Mouse (Mus musculus) urinary bladder, adult 2 months (tissue): ENCODE measurements around the gene Rab11fip5. TPM values are rescaled to one million over a fixed set of nuclear protein-coding genes. Genes with fewer than 3 reads are reported as not detected.

Source experiments
- DNase-seq: peaks from one replicate; pipeline ENCODE4 v3.0.0; 2022; ENCODE audit warnings: low spot score
- polyA plus RNA-seq: library from polyadenylated mRNA; depleted of rRNA; stranded (reverse); fragments of >200 nt; gene quantifications from 2 replicates; pipeline ENCODE4 v1.2.3, GENCODE M21; 2012; rRNA removed

The Rab11fip5 gene
- polyA plus RNA-seq, 1 experiment, result 58.1 TPM

DNA sequence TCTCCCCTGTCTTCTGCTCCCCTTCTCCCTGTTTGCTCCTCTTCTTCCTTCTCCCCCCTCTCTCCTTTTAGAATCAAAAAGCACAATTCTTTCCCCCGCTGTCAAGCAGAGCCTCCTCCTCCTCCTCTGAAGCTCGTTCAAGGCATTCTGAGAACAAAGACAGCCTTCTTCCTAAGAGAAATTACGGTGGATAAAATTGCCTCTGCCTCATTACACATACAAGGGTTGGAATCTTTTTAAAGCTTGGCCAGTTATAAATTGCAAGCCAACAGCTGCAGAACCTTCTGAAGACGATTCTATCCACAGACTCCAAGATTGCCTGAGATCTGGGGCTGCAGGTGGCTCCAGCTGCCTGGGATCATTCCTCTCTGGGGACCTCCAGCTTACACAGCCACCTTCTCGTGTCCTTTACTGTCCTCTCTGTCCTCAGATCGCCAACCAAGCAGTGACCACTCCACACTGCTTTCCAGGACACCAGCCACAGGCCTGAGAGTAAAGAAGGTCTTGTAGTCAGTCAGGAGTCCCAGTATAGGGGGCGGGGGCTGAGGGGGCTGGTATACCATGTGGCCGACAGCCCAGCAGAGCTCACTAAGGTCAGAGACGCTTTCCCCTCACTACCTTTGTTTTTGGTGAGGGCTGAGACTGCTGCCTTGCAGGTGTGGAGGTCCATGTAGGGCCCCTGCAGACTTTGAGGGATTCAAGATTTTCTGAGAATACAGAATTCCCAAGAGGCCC lies 60.2 kb downstream of the Rab11fip5 start:
- no peak for DNase-seq

GRCm38 (mm10) chr6:85307894-85308293 lies 66.5 kb downstream of the Rab11fip5 start:
- no peak for DNase-seq

DNA sequence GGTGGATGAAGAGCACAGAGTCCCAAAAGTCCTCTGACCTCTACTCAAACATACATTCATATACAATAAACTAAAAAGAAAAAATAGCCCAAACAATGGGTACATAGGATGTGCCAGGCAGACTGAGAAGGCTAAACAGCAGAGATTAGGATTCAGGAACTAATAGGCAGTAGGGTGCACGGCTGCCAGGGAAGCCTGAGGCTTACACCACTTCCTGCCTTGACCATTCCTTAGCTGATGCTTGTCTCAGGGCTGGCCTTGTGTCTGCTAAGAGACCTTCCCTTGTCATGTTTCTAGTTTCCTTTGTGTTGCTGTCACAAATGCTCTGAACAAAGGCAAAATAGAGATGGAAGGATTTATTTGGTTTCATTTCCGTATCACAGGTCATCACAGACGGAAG lies 68.1 kb downstream of the Rab11fip5 start:
- DNase-seq, result no peak

DNA sequence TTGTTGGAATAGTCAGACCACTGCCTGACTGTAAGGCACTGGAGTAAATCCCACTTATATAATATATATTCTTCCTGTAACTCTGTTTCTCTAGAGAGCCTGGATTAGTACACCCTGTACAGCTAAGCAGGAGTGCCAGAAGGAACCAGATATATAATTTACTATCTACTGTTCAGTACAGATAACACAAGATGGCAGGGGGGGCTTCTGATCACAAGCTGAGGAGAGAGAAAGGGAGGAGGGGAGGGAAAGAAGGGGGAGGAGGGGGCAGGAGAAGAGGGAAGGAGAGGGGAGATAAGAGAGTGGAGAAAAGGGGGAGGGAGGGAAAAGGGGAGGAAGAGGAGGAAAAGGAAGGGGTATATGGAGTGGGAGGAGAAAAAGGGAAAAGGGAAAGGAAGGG lies 68.6 kb downstream of the Rab11fip5 start:
- no peak for DNase-seq

- DNase-seq, result no peak
Measured at GRCm38 (mm10) chr6:85304966-85305365, 69.5 kb downstream of the Rab11fip5 start.

DNA sequence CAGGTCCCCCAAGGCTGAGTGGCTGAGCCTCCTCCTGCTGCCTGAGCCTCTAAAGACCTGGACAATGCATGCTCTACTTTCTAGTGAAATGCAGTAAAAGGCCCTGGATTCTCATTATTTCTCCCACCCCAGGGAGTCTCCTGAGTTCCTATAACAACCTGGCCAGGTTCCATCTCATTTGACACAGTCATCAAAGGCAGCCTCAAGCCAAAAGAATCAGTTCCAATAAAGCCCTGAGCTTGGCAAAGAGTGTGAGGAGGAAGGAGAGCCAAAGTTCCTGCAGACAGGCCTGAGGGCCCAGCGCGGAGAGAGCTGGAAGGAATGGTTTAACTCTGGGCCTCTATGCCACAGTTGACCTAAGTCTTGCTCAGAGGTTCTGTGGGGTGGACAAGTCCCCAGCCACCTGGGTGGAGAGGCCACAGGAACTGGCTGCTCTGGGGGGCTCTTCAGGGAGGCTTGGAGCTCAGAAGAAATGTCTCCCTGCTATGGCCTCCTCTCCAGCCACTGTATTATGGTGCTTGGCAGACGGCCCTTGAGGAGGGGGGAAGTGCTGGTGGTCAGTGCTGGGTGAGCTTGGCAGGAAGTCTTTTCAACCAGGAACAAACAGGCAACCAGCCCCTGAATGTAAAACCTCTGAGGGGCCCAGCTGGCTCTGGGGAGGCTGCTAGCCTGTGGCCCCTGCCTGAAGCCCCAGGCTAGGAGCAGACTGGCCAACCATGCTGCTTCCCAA lies 71.9 kb downstream of the Rab11fip5 start:
- DNase-seq, result no peak

GRCm38 (mm10) chr6:85295384-85296167 lies 78.9 kb downstream of the Rab11fip5 start:
- DNase-seq, result no peak

DNA sequence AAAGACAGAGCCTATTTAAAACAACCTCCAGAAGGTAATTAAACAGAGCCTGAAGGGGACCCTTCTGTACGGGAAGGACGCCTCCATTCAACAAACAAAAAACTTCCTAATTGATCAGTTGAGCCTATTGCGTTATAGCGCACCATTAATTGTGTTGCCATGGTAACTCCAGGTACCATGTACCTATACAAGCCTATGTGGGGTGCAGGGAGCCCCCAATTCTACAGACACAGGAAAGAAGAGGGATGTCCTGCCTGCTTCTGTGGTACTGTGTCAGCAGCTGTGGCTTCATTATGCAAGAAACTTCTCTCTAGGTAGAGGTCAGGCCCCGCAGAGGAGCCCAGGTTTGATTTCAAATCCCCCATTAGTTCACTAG lies 80.4 kb downstream of the Rab11fip5 start:
- DNase-seq, result no peak

GRCm38 (mm10) chr6:85293255-85294003 lies 81.0 kb downstream of the Rab11fip5 start:
- no peak for DNase-seq

- DNase-seq, result no peak
Measured at GRCm38 (mm10) chr6:85290869-85291824, 83.3 kb downstream of the Rab11fip5 start.

GRCm38 (mm10) chr6:85288193-85288857 lies 86.1 kb downstream of the Rab11fip5 start:
- no peak for DNase-seq

DNA sequence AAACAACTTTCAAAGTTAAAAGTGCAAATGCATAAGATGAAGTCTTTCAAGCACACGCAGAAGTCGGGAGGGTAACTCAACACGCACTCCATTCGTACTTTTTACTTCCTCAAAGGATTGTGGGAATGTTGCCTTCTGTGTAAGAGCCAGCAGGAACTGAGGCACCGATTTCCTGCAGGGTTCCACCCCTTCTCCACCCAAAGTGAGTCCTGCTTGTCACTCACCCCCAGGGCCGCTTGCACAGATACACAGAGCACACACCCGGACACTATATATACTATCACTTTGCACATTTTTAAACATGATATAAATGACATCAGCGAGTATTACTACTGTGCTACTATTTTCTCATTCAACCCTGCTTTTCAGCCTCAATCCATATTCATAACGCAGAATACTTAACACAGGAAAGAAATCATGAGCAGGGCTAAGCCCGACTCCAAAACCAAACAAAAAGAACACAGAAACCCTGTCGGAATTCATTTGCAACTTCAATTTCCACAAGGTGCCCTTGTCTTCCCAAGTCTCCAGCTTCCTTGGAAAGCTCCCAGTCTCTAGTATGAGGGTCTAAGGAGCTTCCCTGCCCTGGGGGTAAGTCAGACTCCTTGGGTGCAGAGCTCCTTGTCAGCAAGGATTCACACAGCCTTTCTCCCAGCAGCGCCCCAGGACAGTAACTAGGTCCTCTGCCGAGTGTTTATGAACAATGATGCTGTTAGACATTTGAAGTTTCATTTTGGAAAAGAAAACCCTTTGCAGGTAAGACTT lies 88.0 kb downstream of the Rab11fip5 start:
- no peak for DNase-seq

Other genes with a start within 250 kb of the Rab11fip5 start
- 12.5 and 24.3 TPM in 2 replicates for gene Spr, start 236.9 kb downstream of the Rab11fip5 start, polyA plus RNA-seq
- 0.04 TPM in 1 of 2 replicates, not detected in the other for gene Emx1, start 187.2 kb downstream of the Rab11fip5 start, polyA plus RNA-seq
- 3.9 and 4.2 TPM in 2 replicates for gene Sfxn5, start 41.2 kb downstream of the Rab11fip5 start, polyA plus RNA-seq
- not detected in 2 replicates for gene Noto, start 49.3 kb upstream of the Rab11fip5 start, polyA plus RNA-seq
- 20.6 and 28.0 TPM in 2 replicates for gene Smyd5, start 57.4 kb upstream of the Rab11fip5 start, polyA plus RNA-seq
- gene Cct7, start 76.9 kb upstream of the Rab11fip5 start, polyA plus RNA-seq, result 154 and 155 TPM in 2 replicates
- 14.1 and 17.2 TPM in 2 replicates for gene Pradc1, start 77.3 kb upstream of the Rab11fip5 start, polyA plus RNA-seq
- 2.2 TPM in 2 replicates for gene Fbxo41, start 128.4 kb upstream of the Rab11fip5 start, polyA plus RNA-seq
- gene Egr4, start 139.0 kb upstream of the Rab11fip5 start, polyA plus RNA-seq, result 0.03 TPM in 1 of 2 replicates, not detected in the other
- 2.5 and 3.3 TPM in 2 replicates for gene Alms1, start 212.9 kb upstream of the Rab11fip5 start, polyA plus RNA-seq